Mouse (Mus musculus) lung, postnatal 0 days (tissue): Measurements from ENCODE around the gene Mmd.

Experiments
- CTCF ChIP-seq: IDR thresholded peaks from 2 replicates; pipeline ENCODE4 v1.5.1; 2016; ENCODE audit warnings: antibody characterized with exemption, mild to moderate bottlenecking
- EP300 ChIP-seq: IDR thresholded peaks from 2 replicates; pipeline ENCODE4 v1.6.1; 2016; ENCODE audit warnings: antibody characterized with exemption, mild to moderate bottlenecking, control low read depth

GRCm38 (mm10) chr11:90280069-90280468 is 30.8 kb downstream of the Mmd start:
- TF ChIP-seq CTCF (no peak), EP300 (no peak)
